Mouse (Mus musculus) NIH3T3 (cell line): ENCODE measurements around the gene Gm11444.

ENCODE experiments used
- DNase-seq: peaks from one replicate; pipeline ENCODE4 v3.0.0-alpha.2; 2012; ENCODE audit warnings: low read depth

Gm11444 gene

GRCm38 (mm10) chr11:85857997-85858698 is 8.0 kb upstream of the Gm11444 start:
- DNase-seq: no peak

DNA sequence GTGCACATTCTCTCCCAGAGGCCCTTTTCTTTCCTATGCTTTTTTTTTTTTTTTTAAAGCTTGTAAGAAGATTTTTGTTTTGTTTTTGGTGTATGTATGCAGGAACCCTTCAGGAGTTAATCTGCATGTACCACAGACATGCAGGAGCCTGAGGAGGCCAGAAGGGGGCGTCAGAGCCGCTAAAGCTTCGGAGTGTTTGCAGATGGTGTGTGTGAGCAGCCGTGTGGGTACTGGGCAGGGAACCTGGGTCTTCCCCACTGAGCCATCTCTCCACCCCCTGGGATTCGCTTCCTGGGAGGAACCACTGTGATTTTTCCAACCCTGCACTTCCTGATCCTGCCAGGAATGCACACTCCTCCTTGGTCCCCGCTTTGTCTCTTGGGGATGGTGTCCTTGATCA is 625 bp upstream of the Gm11444 start:
- peak; percentile 45 for DNase-seq

- peak; percentile 91 for DNase-seq
Observed at GRCm38 (mm10) chr11:85849037-85849436, 1.1 kb downstream of the Gm11444 start.

DNA sequence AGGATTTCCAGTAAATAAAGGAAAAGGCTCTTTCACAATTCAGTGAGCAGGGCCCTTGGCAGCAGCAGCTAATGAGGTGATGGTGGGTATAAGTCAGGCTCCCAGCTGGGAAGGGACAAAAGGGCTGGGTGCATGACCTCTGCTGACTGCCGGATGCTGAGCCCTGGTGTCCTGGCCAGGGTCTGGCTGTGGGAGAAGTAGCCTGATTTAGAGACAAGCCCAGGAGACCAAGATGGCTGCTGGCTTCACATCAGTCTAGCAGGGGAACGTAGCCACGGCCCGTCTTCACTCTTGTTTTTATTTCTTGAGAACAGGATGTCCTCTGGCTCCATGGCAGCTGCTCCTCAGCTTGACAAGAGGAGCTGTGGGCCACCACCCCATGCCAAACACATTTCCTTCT is 3.6 kb downstream of the Gm11444 start:
- no peak for DNase-seq

DNA sequence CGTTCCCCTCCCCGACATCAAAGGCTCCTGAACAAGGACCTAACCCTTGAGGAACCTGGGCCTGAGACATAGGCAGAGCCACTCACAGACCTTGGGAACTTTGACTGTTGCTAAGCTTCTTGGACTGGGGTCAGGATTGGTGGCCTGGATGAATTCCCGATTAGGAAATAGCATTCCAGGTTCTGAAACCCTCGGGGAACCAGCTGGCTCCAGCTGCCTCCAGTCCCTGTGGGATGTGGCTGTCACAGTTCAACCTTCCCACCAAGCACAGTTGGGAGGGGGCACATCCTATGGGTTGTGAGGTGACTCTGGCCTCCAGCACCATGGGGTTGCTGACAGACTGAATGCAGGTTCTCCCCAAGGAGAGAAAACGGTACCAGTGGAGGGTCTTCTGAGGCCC is 4.2 kb downstream of the Gm11444 start:
- no peak for DNase-seq

- no peak for DNase-seq
Observed at GRCm38 (mm10) chr11:85844971-85845370, 5.2 kb downstream of the Gm11444 start.

DNA sequence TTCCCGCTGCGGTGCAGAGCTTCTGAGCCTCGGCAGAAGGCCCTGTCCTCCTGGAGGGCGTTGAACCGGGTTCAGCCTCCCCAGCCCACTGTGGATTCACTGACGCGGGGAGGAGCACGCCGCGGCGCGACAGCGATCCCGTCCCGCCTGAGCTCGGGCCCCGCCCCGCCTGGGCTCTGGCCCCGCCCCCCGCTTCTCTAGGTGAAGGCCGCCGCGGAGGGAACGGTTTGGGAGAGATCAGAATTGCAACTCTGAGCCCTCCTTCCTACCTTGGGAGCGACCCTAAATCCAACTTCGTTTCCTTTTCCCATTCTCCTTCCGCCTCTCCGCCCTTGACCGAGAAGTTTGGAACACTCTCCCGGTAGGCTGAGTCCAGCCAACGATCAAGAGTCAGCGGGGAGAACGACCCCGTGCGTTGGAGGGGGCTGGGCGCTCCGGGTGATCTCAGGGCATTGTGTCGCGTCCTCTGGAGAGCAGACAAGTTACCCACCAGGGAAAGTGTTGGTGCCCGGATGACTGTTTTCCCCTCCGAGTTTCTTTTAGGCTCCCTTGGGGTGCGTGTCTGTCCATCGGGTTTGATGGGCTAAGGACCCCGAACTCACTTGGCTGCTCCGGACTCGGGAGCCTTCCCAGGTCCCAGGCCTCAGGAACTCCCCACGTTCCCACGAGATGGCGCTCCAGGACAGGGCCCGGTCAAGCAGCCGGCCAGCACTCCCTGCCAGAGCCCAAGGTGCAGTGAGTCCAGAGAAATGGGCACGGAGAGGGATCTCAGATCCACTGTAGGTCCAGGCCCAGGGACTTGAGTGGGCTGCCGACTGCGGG is 5.8 kb downstream of the Gm11444 start:
- DNase-seq: peak; percentile 94

DNA sequence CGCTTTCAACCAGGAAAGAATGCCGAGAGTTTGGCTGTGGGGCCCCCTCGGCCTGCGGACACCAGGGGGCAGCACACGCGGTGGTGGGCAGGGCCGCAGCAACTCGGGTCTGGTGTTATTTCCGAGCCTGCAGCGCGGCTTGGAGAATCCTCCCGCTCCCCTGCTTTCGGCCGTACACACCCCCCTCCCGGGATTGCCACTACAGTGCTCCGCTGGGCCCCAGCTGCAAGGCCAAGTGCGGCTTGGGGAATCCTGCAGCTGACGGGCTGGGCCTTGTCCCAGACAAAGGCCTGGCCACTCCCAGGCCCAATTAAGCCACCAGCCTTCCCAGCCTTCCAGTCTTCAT is 6.8 kb downstream of the Gm11444 start:
- DNase-seq: peak; percentile 87

- no peak for DNase-seq
Observed at GRCm38 (mm10) chr11:85842596-85843346, 7.4 kb downstream of the Gm11444 start.

DNA sequence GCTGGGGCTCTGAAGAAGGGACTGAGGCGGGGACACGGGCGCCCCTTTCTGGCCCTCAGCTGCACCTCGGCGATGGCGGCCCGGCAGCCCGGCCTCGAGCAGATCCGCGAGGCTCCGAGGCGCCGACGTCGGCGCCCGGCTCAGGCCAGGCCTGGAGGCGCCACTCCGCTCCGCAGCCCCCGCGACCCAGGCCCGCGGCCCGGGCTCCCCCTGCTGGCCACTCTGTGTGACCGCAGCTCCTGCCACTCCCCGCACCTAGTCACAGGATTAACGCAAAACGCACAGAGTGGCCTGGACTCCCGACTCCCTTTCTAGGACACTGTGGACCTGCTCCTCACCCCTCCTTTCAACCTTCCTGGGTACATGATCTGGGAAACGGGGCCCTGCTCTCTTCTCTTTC is 8.2 kb downstream of the Gm11444 start:
- peak; percentile 80 for DNase-seq

GRCm38 (mm10) chr11:85841211-85841681 is 8.9 kb downstream of the Gm11444 start:
- DNase-seq: no peak

DNA sequence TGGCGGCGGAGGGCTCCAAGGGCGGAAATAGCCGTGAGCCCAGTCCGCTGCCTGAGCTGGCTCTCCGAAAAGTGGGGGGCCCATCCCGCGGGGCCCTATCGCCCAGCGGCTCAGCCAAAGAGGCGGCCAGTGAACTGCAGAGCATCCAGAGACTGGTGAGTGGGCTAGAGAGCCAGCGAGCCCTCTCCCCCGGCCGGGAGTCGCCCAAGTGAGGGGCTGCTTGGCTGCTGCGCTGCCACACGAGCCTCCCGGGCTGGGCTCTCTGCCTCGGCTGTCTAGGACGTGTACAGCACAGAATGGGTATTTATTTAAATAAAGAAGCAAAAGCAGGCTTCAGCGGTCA is 9.4 kb downstream of the Gm11444 start:
- no peak for DNase-seq

DNA sequence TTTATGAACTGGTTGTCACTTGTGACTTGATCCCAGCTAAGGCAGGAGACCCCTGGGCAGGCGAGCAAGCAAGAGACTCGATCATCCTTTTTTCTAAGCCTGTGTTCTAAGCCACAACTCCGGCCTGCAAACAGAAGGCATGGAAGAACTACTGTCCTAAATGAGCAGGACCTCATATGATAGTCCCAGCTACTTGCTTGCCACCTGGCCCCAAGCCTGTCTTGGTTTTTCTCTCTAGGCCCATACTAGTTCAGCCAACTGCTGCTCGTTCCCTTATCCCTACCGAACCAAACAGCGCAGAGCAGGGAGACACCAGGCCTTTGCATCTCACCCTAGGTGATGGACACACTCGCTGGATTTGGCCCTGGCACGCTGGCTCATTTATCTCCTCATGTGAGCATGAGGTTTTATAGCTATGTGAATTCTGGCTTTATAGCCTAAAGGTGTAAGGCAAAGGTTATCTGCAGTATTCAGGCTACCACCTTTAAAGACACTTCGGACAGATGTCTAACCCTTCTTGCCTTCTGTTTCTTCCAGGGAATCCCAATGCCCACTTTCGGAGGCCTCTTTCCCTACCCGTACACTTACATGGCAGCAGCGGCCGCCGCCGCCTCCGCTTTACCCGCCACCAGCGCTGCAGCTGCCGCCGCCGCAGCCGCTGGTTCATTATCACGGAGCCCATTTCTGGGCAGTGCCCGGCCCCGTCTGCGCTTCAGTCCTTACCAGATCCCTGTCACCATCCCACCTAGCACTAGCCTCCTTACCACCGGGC is 9.9 kb downstream of the Gm11444 start:
- DNase-seq: no peak

DNA sequence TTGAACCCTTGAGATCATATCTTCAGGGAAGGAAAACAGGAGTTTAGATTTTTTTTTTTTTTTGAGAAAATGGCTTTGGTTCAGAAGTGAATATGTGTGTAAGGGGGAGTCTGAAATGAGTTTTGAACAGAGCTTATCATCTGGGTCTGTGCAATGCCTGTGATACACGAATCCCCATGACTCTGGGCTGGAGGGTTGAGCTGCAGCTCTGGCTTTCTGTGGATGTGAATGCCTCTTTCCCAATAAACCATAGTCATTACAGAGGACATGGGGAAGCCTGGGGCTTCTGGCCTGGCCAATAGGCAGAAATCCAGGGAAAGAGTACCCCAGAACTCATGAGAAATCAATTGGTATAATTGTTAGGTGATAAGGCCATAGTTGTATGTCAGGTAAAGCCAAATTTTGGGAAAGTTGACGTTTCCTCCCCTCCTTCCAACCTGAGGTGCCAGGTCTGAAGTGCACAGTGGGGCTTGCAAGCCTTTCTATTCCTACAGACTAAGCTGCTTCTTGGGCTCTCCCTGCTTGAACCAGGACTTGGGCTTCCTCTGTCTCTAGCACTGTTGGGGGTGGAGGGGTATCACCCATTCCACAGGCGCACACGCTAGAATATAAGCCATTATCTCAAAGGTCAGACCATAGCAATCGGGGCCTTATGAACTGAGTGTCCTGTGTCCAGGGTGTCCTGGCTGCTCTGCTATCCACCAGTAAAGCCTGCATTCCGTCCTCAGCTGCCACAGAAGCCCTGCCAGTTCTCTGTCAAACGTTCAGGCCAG is 10.7 kb downstream of the Gm11444 start:
- DNase-seq: no peak

DNA sequence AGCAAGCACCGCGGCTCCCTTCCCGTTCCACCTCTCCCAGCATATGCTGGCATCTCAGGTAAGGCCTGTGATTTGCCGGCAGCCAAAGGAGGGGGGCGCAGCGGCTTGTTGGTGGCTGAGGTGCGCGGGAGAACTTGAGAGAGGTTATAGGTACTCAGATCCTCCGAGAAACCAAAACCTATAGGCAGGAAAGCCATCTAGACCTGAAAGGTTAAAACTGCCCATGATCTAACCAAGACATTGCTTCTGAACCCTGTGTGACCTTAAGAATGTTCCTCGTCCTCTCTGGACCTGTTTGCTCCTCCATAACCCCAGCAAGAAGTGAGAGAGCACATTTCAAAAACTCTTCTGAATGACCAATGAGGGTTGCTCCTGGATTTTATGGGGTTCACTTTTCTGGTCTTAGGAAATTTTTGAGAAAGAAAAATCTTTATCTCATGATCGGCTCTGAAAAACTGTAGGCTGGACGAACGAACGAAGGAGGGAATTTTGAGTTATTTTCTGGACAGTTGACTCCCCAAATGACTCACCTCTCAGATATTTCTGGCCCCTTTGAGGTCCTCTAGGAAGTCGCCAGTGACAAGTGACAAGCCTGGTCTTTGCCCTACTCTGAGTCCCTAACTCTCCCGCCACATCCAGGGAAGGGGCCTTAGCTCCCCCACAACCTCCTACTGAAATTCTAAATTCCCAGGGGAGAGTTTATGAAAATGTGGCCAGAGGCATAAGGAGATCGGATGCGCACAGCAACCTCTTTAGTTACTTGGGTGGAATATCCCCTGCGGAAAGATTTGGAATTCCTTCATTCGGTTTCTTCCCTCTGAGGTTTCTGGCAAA is 11.5 kb downstream of the Gm11444 start:
- DNase-seq: no peak

GRCm38 (mm10) chr11:85837648-85838423 is 12.3 kb downstream of the Gm11444 start:
- DNase-seq: no peak

- no peak for DNase-seq
Observed at GRCm38 (mm10) chr11:85837291-85837647, 12.9 kb downstream of the Gm11444 start.

DNA sequence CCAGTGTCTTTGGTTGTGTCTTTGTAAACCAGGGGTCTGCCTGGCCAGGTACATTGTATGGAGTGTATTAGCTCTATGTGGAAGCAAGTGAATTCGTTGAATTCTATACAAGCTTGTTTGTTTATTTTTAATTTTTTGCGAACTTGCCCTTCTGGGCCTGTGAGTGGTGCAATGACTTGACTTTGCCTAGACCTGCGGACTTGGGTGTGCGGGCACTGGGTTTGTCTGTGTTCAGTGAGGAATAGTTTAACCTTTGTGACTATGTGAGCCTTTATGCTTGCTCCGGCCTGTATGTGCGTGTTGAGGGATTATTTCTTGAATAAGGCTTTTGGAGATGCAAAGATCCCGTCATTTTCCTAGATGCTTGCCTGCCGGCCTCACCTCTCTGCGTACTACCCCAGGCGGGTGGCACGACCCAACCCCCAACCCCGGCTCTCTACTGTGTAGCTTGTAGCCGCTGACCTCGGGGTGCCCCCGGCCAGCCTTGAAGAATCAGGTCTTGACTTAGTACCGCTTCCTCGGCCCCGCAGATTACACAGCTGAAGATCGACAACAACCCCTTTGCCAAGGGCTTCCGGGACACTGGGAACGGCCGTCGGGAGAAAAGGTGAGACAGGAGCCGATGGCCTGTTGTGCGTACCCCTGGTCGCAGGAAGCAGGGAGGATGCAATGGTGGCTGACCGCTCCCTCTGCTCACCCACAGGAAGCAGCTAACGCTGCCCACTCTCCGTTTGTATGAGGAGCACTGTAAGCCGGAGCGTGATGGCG is 13.4 kb downstream of the Gm11444 start:
- DNase-seq: no peak
